Comparison of ENCODE assay signal across 22 mouse cellular contexts in genomic region chr13:52088319-52088718, GRCm38 (mm10).
A peak's percentile ranks its signal among the peaks of the same experiment; 100 is the strongest.
DNase-seq lines count a peak whose midpoint lies in the region; ATAC-seq and TF ChIP-seq lines count a peak whose summit lies in the region.
"Had no signal": no experiment of that assay in that cellular context is flagged by ENCODE, and none has a peak within 500 bp of the region (broad histone marks: within the 10 kb centered on the region; RNA-seq: fewer than 3 reads in every experiment).

No protein-coding gene starts in this region.

- H3K4me1 ChIP-seq in heart, adult 2 months (ENCODE audit: control insufficient read depth, insufficient read depth, low read length) = peaks cover 2% of the 10 kb centered on the region
- 0 out of 2 replicates have a peak, but pooled peaks cover 3% of the 10 kb centered on the region for H3K4me1 ChIP-seq in intestine, embryonic 15.5 days (replicated peaks)
- H3K4me1 ChIP-seq: embryonic facial prominence, embryonic 13.5 days had no signal

- 24% methylated on average over 8 of the region's 8 CpGs for WGBS in heart, adult 2 months
- WGBS in intestine, embryonic 15.5 days = 44% methylated on average over 8 of the region's 8 CpGs

- H3K27ac ChIP-seq in heart, adult 2 months = no peak overlapping the region
- no peak overlapping the region for H3K27ac ChIP-seq in intestine, embryonic 15.5 days
- H3K27ac ChIP-seq: embryonic facial prominence, embryonic 13.5 days; forebrain, embryonic 12.5 days; gastrocnemius, adult 2 months; heart, embryonic 15.5 days; hindbrain, embryonic 15.5 days had no signal

- H3K27me3 ChIP-seq in heart, adult 2 months (ENCODE audit: control insufficient read depth, insufficient read depth, low read length) = no peaks in the 10 kb centered on the region
- no peaks in the 10 kb centered on the region for H3K27me3 ChIP-seq in intestine, embryonic 15.5 days (replicated peaks)
- H3K27me3 ChIP-seq: CH12.LX; embryonic facial prominence, embryonic 13.5 days; forebrain, embryonic 12.5 days; heart, embryonic 15.5 days; hindbrain, embryonic 15.5 days had no signal

- intact Hi-C loops in heart, adult 2 months (cut with DNase I) = loop anchor here (5.0 kb wide), 1 partner anchor 241 kb away; the partner anchor contains the start of gene Gadd45g
- intact Hi-C loops in heart, postnatal 10 days (cut with DNase I) = no loop called here

- H3K79me2 ChIP-seq in heart, adult 2 months (replicated peaks; ENCODE audit: control insufficient read depth, insufficient read depth, low read length) = no peaks in the 10 kb centered on the region

- no peaks in the 10 kb centered on the region for H3K36me3 ChIP-seq in heart, adult 2 months (ENCODE audit: control insufficient read depth, insufficient read depth, low read length)
- H3K36me3 ChIP-seq in intestine, embryonic 15.5 days = no peaks in the 10 kb centered on the region
- H3K36me3 ChIP-seq: embryonic facial prominence, embryonic 13.5 days; forebrain, embryonic 12.5 days; heart, embryonic 15.5 days; hindbrain, embryonic 15.5 days had no signal

- H3K9ac ChIP-seq in heart, adult 2 months (ENCODE audit: low read depth, low read length) = no peak overlapping the region
- H3K9ac ChIP-seq in intestine, embryonic 15.5 days = no peak overlapping the region
- H3K9ac ChIP-seq: embryonic facial prominence, embryonic 13.5 days; forebrain, embryonic 12.5 days; heart, embryonic 15.5 days; hindbrain, embryonic 15.5 days had no signal

- H3K9me3 ChIP-seq in intestine, embryonic 15.5 days = no peaks in the 10 kb centered on the region
- H3K9me3 ChIP-seq: embryonic facial prominence, embryonic 13.5 days; forebrain, embryonic 12.5 days; heart, embryonic 15.5 days; hindbrain, embryonic 15.5 days had no signal

- no peak for ATAC-seq in intestine, embryonic 15.5 days
- ATAC-seq: activated CD4-positive, CD25-positive, alpha-beta regulatory T cell, adult 4 months; forebrain, embryonic 16.5 days; intestine, postnatal 0 days had no signal

- no peak overlapping the region for H3K4me3 ChIP-seq in heart, adult 2 months
- H3K4me3 ChIP-seq in intestine, embryonic 15.5 days (replicated peaks) = no peak overlapping the region
- H3K4me3 ChIP-seq: embryonic facial prominence, embryonic 13.5 days; forebrain, embryonic 12.5 days; gastrocnemius, adult 2 months; heart, embryonic 15.5 days; hindbrain, embryonic 15.5 days had no signal

- no peak overlapping the region for H3K4me2 ChIP-seq in intestine, embryonic 15.5 days (replicated peaks)
- H3K4me2 ChIP-seq: embryonic facial prominence, embryonic 13.5 days; forebrain, embryonic 12.5 days; heart, embryonic 15.5 days; hindbrain, embryonic 15.5 days had no signal

- no peak for TF ChIP-seq POLR2A in heart, adult 2 months (IDR thresholded peaks at IDR 0.05; ENCODE audit: insufficient read depth, low read depth, low read length)

- peak; percentile 19; the same call in 1 of the 2 replicates for TF ChIP-seq CTCF in heart, adult 2 months (IDR thresholded peaks at IDR 0.05)

- DNase-seq in heart, adult 2 months = no peak
- DNase-seq in heart, adult 8-10 months (ENCODE audit: low spot score) = no peak
- peak; percentile 20 to 30 for DNase-seq in heart, postnatal 10 days
- DNase-seq in heart, adult 9 months (ENCODE audit: low spot score in 2 of 2) = no peak
- DNase-seq in ES-CJ7 (ENCODE audit: low read depth, low spot score) (peak; percentile 23), R1 (ENCODE audit: low read depth, low spot score) (peak; percentile 31)
- DNase-seq: adrenal gland, postnatal 14 days; cerebellum, adult 11-12 months; cerebellum, adult 9-10 months; cerebellum, postnatal 25 days; gastrocnemius, adult 2 months; gastrocnemius, postnatal 36 days; kidney, adult 8-10 months had no signal

- 0 out of 2 replicates have a peak, but pooled peaks have one; percentile 31 for TF ChIP-seq EP300 in heart, adult 2 months (IDR thresholded peaks at IDR 0.05; ENCODE audit: insufficient read depth, low read depth, low read length)

Comparison
In these comparisons a context has a peak if more than half of its experiments do, and no peak if none do; other contexts are left out.
1. DNase-seq: peak in heart, postnatal 10 days (2 of 2), ES-CJ7 (single experiment) and R1 (single experiment); none in heart, adult 2 months (0 of 2), heart, adult 8-10 months (single experiment) and heart, adult 9 months (0 of 2).